Mouse (Mus musculus) forebrain, embryonic 14.5 days (tissue): Measurements from ENCODE around the gene Pcyt2. TPM values are rescaled to one million over a fixed set of nuclear protein-coding genes. Genes with fewer than 3 reads are reported as not detected.

Experiments
- ATAC-seq: fragments of 200-750 bp; cut with Nextera tagmentation; 2 replicates; pipeline ENCODE4 v1.8.0; 2017; ENCODE audit warnings: mild to moderate bottlenecking, moderate library complexity
- DNase-seq: peaks from one replicate; pipeline ENCODE4 v3.0.0-alpha.2; 2015; ENCODE audit warnings: low spot score
- H3K27ac ChIP-seq: fragments of 300-500 bp; sonication (generic); 2 replicates; pipeline ENCODE4 v1.5.1; 2014; ENCODE audit warnings: low read depth, mild to moderate bottlenecking, control low read depth, low read length, moderate library complexity
- H3K27me3 ChIP-seq: fragments of 300-500 bp; sonication (generic); replicated peaks from 2 replicates; pipeline ENCODE4 v1.6.1; 2014; ENCODE audit warnings: low read length, control low read depth, mixed read lengths; ENCODE audit not compliant: control insufficient read depth, insufficient read depth
- H3K36me3 ChIP-seq: fragments of 300-500 bp; sonication (generic); 2 replicates; pipeline ENCODE4 v1.6.1; 2014; ENCODE audit warnings: low read length, control low read depth; ENCODE audit not compliant: control insufficient read depth, insufficient read depth
- H3K4me1 ChIP-seq: fragments of 300-500 bp; sonication (generic); 2 replicates; pipeline ENCODE4 v1.6.1; 2014; ENCODE audit warnings: antibody characterized with exemption, low read length, control low read depth; ENCODE audit not compliant: control insufficient read depth, insufficient read depth
- H3K4me2 ChIP-seq: fragments of 300-500 bp; sonication (generic); 2 replicates; pipeline ENCODE4 v1.6.1; 2014; ENCODE audit warnings: mild to moderate bottlenecking, control low read depth, low read length
- H3K4me3 ChIP-seq: fragments of 300-500 bp; sonication (generic); 2 replicates; pipeline ENCODE4 v1.5.1; 2014; ENCODE audit warnings: low read depth, low read length, control low read depth
- H3K9ac ChIP-seq: fragments of 300-500 bp; sonication (generic); 2 replicates; pipeline ENCODE4 v1.6.1; 2014; ENCODE audit warnings: mild to moderate bottlenecking, low read length, control low read depth, moderate library complexity
- H3K9me3 ChIP-seq: fragments of 300-500 bp; sonication (generic); replicated peaks from 2 replicates; pipeline ENCODE4 v1.6.1; 2016; ENCODE audit warnings: low read length, control low read depth, mixed read lengths; ENCODE audit not compliant: control insufficient read depth
- WGBS: fragments of 180-500 bp; shearing (Covaris S2); extraction: QIAGEN DNeasy Blood & Tissue Kit; methylation state at CpG from one replicate; pipeline ENCODE4 v1.1.7; 2014; 5-methylcytosine and 5-hydroxymethylcytosine counted together
- polyA plus RNA-seq: library from polyadenylated mRNA; unstranded; fragments of >200 nt; fragmentation: Nextera tagmentation; extraction: Ambion mirVana; gene quantifications from 2 replicates; pipeline ENCODE4 v1.2.1, GENCODE M21; 2014

The Pcyt2 gene
- polyA plus RNA-seq, 1 experiment from 2014 or later: 113 TPM

GRCm38 (mm10) chr11:120581490-120582267 is 36.1 kb downstream of the Pcyt2 start, which contains the start of gene Arhgdia:
Arhgdia (minus strand) TSS chr11:120581624.
- 6% methylated on average over 62 of the region's 75 CpGs for WGBS
- ATAC-seq: peak; percentile 65
- Histone ChIP-seq H3K36me3 (peaks cover 51% of the 10 kb centered on the region), H3K9me3 (no peaks in the 10 kb centered on the region), H3K27me3 (no peaks in the 10 kb centered on the region), H3K27ac (peak within 1 kb of the TSS; percentile 95), H3K4me2 (peak within 1 kb of the TSS; percentile 85), H3K9ac (peak within 1 kb of the TSS; percentile 95), H3K4me3 (peak within 1 kb of the TSS; percentile 89), H3K4me1 (peaks cover 10% of the 10 kb centered on the region)
- DNase-seq: peak; percentile 90

GRCm38 (mm10) chr11:120580871-120581331 is 36.8 kb downstream of the Pcyt2 start:
- peaks cover 43% of the 10 kb centered on the region for H3K36me3 ChIP-seq
- ATAC-seq: peak; percentile 50
- peak overlapping the region; percentile 95 for H3K9ac ChIP-seq
- peak overlapping the region; percentile 89 for H3K4me3 ChIP-seq
- H3K27ac ChIP-seq: peak overlapping the region; percentile 95
- H3K9me3 ChIP-seq: no peaks in the 10 kb centered on the region
- H3K4me2 ChIP-seq: peak overlapping the region; percentile 85
- under 1% methylated on average over 44 of the region's 44 CpGs for WGBS
- peak; percentile 34 for DNase-seq
- H3K27me3 ChIP-seq: no peaks in the 10 kb centered on the region
- H3K4me1 ChIP-seq: peaks cover 10% of the 10 kb centered on the region

- Histone ChIP-seq H3K9ac (peak overlapping the region; percentile 95), H3K36me3 (peaks cover 36% of the 10 kb centered on the region), H3K4me3 (peak overlapping the region; percentile 89), H3K4me2 (peak overlapping the region; percentile 85), H3K27ac (peak overlapping the region; percentile 95; the same call in 1 of the 2 replicates), H3K9me3 (no peaks in the 10 kb centered on the region), H3K27me3 (no peaks in the 10 kb centered on the region), H3K4me1 (peaks cover 10% of the 10 kb centered on the region)
- WGBS: 62% methylated on average over 7 of the region's 7 CpGs
- DNase-seq (no peak), ATAC-seq (no peak)
These were observed 37.5 kb downstream of the Pcyt2 start for GRCm38 (mm10) chr11:120580190-120580589.

- H3K9me3 ChIP-seq: no peaks in the 10 kb centered on the region
- DNase-seq: peak; percentile 81
- no peaks in the 10 kb centered on the region for H3K27me3 ChIP-seq
- no peak for ATAC-seq
- H3K9ac ChIP-seq: peak overlapping the region; percentile 95
- peak overlapping the region; percentile 85 for H3K4me2 ChIP-seq
- peaks cover 34% of the 10 kb centered on the region for H3K36me3 ChIP-seq
- peak overlapping the region; percentile 95; the same call in 1 of the 2 replicates for H3K27ac ChIP-seq
- peaks cover 10% of the 10 kb centered on the region for H3K4me1 ChIP-seq
- WGBS: 64% methylated on average over 15 of the region's 15 CpGs
- peak overlapping the region; percentile 89 for H3K4me3 ChIP-seq
These were observed 38.2 kb downstream of the Pcyt2 start for GRCm38 (mm10) chr11:120579316-120580107.

DNA sequence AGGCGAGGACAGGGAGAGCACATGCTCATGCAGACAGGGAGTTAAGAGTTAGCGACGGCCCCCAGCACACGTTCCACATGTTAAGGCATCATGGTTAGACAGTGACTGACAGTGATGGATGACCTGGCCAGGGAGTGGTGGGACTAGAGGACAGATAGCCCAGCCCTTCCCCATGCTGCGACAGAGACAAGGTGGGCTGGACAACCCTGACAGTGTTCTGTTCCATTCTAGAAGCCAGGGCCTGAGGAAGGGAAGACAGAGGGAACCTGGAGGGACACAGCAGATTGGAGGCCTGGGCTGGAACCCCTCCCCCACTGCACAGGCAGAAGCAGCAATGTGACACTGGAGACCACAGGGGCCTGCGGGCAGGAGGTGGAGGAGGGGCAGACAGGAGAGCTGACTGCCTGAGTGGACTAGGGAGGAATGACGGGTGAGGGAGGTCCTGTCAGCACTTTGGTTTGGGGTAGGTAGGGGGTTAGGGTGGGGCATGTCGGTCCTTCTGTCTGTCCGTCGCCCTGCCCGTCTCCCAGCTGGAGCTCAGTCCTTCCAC is 39.0 kb downstream of the Pcyt2 start:
- ATAC-seq: no peak
- Histone ChIP-seq H3K36me3 (peaks cover 31% of the 10 kb centered on the region), H3K27me3 (no peaks in the 10 kb centered on the region), H3K4me1 (peaks cover 10% of the 10 kb centered on the region), H3K9ac (no peak overlapping the region; the same call in 1 of the 2 replicates), H3K27ac (no peak overlapping the region), H3K4me3 (no peak overlapping the region; the same call in 1 of the 2 replicates), H3K9me3 (no peaks in the 10 kb centered on the region), H3K4me2 (no peak overlapping the region)
- DNase-seq: no peak
- WGBS: 90% methylated on average over 11 of the region's 11 CpGs

DNA sequence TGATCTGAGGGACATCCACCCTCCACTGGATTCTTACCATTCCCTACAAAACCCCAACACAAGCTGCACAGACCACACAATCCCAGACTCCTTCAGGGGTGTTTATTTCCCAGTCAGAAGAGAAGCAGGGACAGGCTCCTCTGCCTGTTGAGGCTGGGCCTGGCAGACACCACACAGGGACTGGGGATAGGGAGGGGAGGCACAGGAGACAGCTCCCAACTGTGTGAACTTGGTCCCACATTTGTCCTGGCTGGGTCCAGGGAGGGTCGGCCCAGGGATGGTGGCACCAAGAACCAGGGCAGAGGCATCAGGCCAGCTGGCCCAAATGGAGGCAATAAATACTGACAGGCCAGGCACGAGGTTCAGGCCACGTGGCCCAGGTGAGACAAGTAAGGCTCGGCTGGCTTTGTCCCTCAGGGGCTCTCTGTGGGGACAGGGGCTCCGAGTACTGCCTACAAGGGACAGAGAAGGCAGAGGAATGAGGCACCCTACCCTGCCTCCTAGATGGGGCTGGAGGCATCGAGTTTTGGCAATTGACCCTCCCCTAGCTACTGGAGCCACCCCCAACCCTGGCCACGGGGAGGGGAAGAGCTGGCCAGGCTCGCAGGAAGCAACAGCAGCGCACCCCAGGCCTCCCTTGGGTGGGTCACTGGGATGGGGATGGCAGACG is 39.6 kb downstream of the Pcyt2 start:
- Histone ChIP-seq H3K9ac (no peak overlapping the region), H3K4me2 (no peak overlapping the region), H3K4me1 (peaks cover 10% of the 10 kb centered on the region), H3K9me3 (no peaks in the 10 kb centered on the region), H3K27ac (no peak overlapping the region), H3K27me3 (no peaks in the 10 kb centered on the region), H3K4me3 (no peak overlapping the region), H3K36me3 (peaks cover 30% of the 10 kb centered on the region)
- 90% methylated on average over 10 of the region's 10 CpGs for WGBS
- DNase-seq (no peak), ATAC-seq (no peak)

- no peak for DNase-seq
These were observed 40.3 kb downstream of the Pcyt2 start for GRCm38 (mm10) chr11:120577211-120578023.

More at GRCm38 (mm10) chr11:120577211-120578023, 40.3 kb downstream of the Pcyt2 start:
- H3K9me3 ChIP-seq: no peaks in the 10 kb centered on the region
- 81% methylated on average over 7 of the region's 7 CpGs for WGBS
- H3K27me3 ChIP-seq: no peaks in the 10 kb centered on the region
- peaks cover 10% of the 10 kb centered on the region for H3K4me1 ChIP-seq
- H3K9ac ChIP-seq: no peak overlapping the region
- no peak overlapping the region for H3K4me2 ChIP-seq
- H3K27ac ChIP-seq: no peak overlapping the region
- H3K36me3 ChIP-seq: peaks cover 30% of the 10 kb centered on the region
- ATAC-seq: no peak
- no peak overlapping the region for H3K4me3 ChIP-seq
